Mouse (Mus musculus) neutrophil, adult 5-6 weeks (primary cell): ENCODE data around the gene C5ar1. TPM values are rescaled to one million over a fixed set of nuclear protein-coding genes. Genes with fewer than 3 reads are reported as not detected.

ENCODE experiments used
- ATAC-seq: fragments of 151-379, 151-347 bp; 2 replicates; pipeline ENCODE4 v1.8.0; 2017; ENCODE audit warnings: mild to moderate bottlenecking, moderate TSS enrichment; ENCODE audit not compliant: insufficient number of reproducible peaks, poor library complexity, low FRiP score, severe bottlenecking; ENCODE audit errors: extremely low read depth
- total RNA-seq: library from RNA; stranded (forward); fragments of 200-1000 nt; gene quantifications from 2 replicates; pipeline ENCODE4 v1.2.3, GENCODE M21; 2017

C5ar1 gene
- total RNA-seq, 1 experiment from 2014 or later: 133 TPM

DNA sequence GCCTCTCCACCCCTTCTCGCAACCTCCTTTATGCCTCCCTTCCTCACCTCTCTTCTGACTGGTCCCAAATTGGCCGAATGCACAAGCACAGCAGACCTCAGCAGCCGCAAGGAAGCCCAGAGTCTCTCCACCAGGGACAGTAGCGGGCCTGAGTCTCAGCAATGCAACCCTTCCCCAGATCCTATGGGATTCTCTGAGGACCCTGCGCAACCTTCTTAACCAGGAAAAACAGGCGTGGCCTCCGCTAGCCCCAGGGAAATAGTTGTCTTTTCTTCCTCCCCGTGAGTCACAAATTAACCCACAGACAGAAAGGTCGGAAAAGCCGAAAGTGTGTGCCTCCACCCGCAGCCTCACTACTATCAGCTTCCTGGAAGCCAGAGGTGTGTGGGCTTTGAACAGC lies 17.6 kb downstream of the C5ar1 start:
- ATAC-seq: no peak

DNA sequence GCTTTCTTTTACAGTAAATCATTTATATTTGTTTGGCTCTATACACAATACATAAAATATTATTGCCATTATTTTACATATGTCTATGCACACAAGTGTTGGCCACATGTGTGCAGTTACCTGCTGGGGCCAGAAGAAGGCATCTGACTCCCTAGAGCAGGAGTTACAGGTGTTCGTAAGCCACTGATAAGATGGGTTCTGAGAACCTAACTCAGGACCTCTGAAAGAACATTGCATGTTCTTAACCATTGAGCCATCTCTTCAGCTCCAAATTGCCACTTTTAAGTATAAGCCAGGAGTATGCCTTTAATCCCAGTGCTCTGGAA lies 18.4 kb downstream of the C5ar1 start:
- no peak for ATAC-seq

- ATAC-seq: no peak
Observed at GRCm38 (mm10) chr7:16240281-16240977, 18.9 kb downstream of the C5ar1 start.

- peak; percentile 62 for ATAC-seq
Observed at GRCm38 (mm10) chr7:16239554-16239997, 19.8 kb downstream of the C5ar1 start.

DNA sequence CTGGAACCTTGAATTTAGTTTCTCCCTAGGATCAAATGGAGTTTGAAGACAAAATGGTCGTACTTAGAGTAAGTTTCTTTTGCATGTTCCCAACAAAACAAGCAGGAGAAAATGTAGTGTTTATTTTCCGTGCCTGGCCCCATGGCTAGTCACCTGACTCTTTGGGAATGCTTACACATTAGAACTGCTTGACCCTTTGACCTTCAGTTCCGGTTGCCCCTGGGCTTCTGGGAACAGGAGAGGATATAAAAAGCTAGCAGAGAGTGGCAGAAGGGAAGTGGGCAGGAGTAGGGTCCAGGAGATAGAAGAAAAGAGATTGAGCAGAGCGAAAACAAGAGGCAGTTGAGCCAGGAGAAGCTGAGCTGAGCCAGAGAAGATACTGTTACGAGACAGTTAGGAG lies 29.5 kb downstream of the C5ar1 start:
- ATAC-seq: no peak

DNA sequence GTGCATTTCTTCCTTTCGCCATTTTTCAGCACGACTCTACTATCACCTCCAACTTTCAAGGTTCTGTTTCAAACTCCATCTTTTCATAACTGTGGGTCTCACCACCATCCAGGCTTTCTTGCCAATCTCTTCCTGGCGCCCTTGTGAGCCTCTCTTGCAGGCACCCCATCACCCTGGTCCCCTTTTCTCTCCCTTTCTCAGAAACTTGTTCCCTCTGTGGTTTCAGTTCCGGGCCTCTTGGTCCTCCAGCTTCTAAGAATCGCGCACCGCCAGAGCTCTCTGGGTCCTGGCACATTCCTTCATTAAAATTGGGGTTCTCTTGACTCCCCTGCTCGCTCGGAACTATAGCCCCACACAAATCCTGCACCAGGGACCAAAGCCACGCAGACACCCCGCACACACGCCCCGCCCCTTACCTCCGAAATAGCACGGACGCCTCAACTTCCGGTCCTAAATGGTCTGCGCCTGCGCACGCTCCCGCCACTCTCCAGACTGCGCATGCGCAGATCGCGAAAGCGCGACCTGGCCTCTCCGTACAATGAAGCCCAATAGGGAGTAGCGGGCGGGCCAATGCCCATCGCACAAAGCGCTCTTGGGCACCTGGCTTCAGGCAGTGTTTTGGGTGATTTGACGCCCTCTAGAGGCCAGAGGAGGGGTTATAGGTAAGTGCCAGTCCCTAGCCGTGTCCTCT lies 37.6 kb downstream of the C5ar1 start, which contains the start of gene Dhx34:
TSS of gene Dhx34 (minus strand) at position 456 of the 691 bp plus-strand sequence.
- ATAC-seq: peak; percentile 93

- no peak for ATAC-seq
Observed at GRCm38 (mm10) chr7:16213986-16214385, 45.4 kb downstream of the C5ar1 start.

- ATAC-seq: no peak
Observed at GRCm38 (mm10) chr7:16213196-16213595, 46.1 kb downstream of the C5ar1 start.

DNA sequence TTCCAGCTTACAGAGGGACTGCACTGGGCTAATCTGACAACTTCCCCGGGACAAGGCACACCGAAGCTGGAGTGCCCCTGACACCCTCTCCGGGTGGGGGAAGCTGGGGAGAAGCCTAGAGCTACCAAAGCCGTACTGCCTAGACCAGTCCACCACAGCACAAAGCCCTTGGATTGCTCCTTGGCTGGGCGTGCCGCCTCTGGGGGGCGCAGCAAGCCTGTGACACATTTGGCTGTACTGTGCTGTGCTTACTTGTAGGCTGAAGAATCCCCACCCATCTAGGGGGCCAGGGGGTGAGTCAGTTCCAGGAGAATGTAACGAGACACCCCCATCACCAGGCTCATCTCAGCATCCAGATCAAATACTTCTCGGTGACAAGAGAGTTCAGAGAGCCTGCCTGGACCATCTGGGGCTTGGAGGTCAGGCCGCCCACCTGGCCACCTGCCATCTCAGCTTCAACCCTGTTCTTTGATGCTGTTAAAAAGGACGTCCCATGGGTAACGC lies 48.4 kb downstream of the C5ar1 start:
- no peak for ATAC-seq

DNA sequence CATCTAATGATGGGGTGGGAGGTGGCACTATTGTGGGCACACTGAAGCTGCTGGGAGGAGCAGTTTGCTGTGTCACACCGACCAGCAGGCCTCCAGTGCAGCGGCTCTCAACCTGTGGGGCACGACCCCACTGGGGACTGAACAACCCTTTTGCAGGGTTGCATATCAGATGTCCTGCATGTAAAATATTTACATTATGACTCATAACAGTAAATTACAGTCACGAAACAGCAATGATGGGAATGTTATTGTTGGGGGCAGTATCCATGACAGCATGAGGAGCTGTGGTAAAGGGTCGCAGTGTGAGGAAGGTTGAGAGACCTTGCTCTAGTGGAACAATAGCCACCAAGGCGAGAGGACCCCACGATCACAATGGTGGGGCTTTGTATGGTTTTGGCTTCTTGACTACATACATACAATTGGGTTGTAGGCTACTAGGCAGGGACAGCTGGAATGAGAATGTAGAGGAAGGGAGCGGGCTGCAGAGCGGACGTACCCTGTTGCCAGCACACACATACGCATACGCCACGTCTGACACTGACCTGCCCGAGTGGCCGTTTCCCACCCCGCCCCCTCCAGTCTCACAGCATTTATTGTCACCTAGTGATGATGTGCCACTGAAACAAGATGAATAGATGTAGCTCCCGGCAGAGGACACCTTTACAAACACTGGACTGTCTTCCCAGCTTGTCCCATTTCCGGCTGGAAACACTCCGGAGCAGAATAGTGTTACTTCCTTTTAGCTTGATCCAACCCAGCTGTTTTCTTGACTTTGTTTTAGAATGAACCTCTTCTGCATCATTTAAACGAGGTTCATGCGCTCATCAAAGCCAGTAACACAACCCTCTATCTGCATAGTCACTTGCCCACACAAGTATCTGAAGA lies 50.3 kb downstream of the C5ar1 start:
- ATAC-seq: no peak

DNA sequence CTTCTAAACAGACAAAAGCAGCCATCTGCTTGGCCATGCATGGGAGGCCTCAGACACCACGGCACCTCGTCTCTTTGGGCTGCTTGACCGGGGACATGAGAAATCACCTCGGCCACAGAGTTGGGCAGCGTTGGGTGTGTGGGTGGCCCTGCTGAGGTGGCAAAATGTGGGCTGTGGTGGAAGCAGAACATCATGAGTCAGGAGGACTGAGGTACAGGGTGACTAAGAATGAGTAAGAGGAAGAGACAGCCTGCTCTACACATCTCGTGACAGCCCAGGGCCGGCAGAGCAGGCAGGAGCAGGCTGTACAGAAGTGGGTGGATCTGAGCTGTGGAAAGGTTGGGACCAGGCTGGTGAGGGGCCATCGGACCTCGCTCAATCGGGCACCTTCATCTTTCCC lies 51.8 kb downstream of the C5ar1 start:
- ATAC-seq: peak; percentile 63

DNA sequence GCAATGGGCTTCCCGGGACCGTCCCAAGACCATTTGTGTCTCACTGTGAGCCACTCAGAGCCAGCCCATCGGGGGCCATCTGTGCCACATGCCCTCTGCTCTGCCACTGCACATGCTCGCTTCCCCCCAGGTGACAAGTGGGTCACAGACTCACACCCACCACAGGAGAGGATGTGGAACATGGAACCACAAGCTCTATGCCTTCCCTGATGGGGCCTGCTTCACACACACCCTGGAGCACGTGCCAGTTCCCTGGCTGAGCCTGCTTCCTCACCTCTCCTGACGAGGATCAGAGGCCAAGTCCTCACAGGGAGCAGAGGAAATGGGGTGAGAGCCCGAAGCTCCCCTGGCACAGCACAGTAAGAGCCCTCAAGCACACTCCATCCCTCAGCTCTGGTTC lies 52.3 kb downstream of the C5ar1 start:
- ATAC-seq: no peak

DNA sequence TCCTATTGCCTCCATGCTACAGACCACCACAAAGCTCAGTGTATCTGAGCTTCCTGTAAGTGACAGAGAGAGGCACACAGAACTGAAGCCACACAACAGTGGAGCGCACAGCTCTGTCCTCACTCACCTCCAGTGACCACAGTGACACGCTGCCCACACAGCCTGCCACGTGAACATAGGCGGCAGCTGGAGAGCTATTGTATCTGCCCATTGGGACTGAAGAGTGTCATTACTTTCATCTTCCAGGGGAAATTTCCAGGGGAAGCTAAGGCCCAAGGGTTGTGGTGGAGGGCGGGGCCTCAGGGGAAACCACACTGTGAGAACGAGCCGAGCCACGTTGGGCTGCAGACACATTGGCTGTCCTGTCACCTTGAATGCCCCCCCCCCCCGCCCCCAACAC lies 54.5 kb downstream of the C5ar1 start:
- no peak for ATAC-seq

GRCm38 (mm10) chr7:16203505-16203903 lies 55.8 kb downstream of the C5ar1 start:
- ATAC-seq: no peak

- no peak for ATAC-seq
Observed at GRCm38 (mm10) chr7:16202756-16203504, 56.4 kb downstream of the C5ar1 start.

DNA sequence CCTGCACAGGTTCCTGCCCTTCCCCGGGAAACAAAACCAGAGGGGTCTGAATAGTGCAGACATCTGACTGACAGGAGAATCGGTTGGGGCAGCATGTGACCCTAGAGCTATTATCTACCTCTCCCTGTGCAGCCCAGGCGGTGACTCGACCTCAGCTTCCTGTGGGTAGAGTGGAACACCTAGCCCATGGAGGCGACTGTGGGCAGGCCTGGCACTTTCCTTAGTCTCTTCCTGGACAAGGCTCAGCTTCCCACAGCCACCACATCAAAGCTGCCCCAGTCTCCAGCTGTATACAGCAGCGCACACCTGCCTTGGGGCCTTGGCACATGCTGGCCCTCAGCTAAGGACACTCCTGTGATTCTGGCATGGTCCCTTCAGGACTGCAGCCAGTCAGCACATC lies 58.2 kb downstream of the C5ar1 start:
- no peak for ATAC-seq

- ATAC-seq: no peak
Observed at GRCm38 (mm10) chr7:16198540-16198939, 60.8 kb downstream of the C5ar1 start.

DNA sequence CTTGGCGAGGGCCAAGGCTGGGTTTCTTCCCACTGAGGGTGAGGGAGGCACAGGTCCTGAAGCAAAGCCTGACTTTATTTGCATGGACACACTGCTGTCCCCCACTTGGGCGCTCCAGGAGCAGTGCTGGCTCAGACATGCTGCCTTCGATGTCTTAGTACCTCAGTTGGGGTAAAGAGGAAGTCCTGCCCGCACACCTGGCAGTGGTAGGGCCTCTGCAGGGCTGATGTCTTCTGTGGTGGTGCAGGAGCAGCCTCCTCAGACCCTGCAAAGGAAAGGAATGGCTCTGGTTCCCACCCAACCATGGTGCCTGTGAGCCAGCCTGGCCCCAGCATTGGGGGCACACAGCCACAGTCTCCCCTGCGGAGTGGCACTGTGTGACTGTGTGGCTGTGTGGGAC lies 62.2 kb downstream of the C5ar1 start:
- ATAC-seq: no peak
